7 mouse cellular contexts compared by ENCODE assay signal in the genomic region with DNA sequence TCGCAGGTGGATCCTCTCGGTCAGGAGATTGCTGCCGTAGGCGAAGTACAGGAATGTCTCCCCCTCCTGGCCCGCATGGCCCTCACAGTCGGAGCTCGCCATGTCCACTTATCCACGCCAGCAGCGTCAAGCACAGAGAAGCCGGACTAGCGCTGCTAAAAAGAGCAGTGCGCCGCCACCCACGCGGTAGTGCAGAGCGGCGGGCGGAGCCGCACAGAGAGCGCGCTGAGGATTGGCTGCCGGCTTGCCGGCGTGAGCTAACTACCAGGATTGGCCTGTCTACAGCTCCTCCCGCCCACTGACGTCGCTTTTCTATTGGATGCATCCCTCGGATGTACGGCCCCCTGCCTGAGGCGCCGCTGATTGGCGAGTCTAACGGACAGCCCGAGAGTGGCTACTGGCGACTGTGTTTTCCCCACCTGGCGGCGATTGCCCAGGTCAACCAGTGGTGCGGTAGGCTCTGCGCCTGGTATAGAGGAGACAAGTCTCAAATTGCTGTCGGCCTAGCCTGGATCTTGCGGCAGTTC. TPM values are rescaled to one million over a fixed set of nuclear protein-coding genes. Genes with fewer than 3 reads are reported as not detected.
DNase-seq lines count a peak whose midpoint lies in the region; ATAC-seq lines count a peak whose summit lies in the region.

Ggct (minus strand) TSS at position 217 of the 527 bp plus-strand sequence.

- peak; percentile 100 for ATAC-seq in intestine, embryonic 16.5 days
- peak; percentile 100 for ATAC-seq in midbrain, embryonic 11.5 days (ENCODE audit: low FRiP score)

- peak within 1 kb of the TSS; percentile 70 for H3K9ac ChIP-seq in intestine, embryonic 16.5 days (ENCODE audit: low read depth, low read length)
- H3K9ac ChIP-seq in midbrain, embryonic 11.5 days (ENCODE audit: low read length) = peak within 1 kb of the TSS; percentile 71

- peaks cover 2% of the 10 kb centered on the region; the same call in 1 of the 2 replicates for H3K4me1 ChIP-seq in intestine, embryonic 16.5 days (ENCODE audit: control insufficient read depth, insufficient read depth, low read length)
- H3K4me1 ChIP-seq in midbrain, embryonic 11.5 days (ENCODE audit: control insufficient read depth, insufficient read depth, low read length) = peaks cover 3% of the 10 kb centered on the region; the same call in 1 of the 2 replicates

- no peaks in the 10 kb centered on the region for H3K9me3 ChIP-seq in intestine, embryonic 16.5 days (ENCODE audit: control insufficient read depth, low read length)
- no peaks in the 10 kb centered on the region for H3K9me3 ChIP-seq in midbrain, embryonic 11.5 days (ENCODE audit: control insufficient read depth, low read length)

- DNase-seq in adrenal gland, adult 8-10 months = peak; percentile 95
- DNase-seq in embryo, embryonic 9.5 days (ENCODE audit: extremely low spot score) = peak; percentile 96
- peak; percentile 83 to 93 for DNase-seq in gastrocnemius, postnatal 4 days (ENCODE audit: low spot score in 2 of 2)
- DNase-seq in left cerebral cortex, postnatal 36 days (ENCODE audit: low spot score in 2 of 2) = peak; percentile 94 to 95
- DNase-seq in midbrain, embryonic 11.5 days (ENCODE audit: low spot score, missing footprints) = peak; percentile 98
- DNase-seq in skeletal muscle tissue, adult 2 months (ENCODE audit: low read depth, low spot score) = peak; percentile 97

- intact Hi-C loops in left cerebral cortex, postnatal 36 days (cut with DNase I) = loop anchor here (5.0 kb wide), 1 partner anchor 175 kb away; the partner anchor contains the start of gene Znrf2

- no peaks in the 10 kb centered on the region for H3K36me3 ChIP-seq in intestine, embryonic 16.5 days (ENCODE audit: control insufficient read depth, insufficient read depth, low read length)
- no peaks in the 10 kb centered on the region for H3K36me3 ChIP-seq in midbrain, embryonic 11.5 days (ENCODE audit: control insufficient read depth, insufficient read depth, low read length)

- peak within 1 kb of the TSS; percentile 62 for H3K4me3 ChIP-seq in intestine, embryonic 16.5 days (ENCODE audit: low read length)
- H3K4me3 ChIP-seq in midbrain, embryonic 11.5 days (ENCODE audit: low read depth, low read length) = peak within 1 kb of the TSS; percentile 52

- peak within 1 kb of the TSS; percentile 96 for H3K4me2 ChIP-seq in intestine, embryonic 16.5 days (ENCODE audit: low read depth, low read length)
- H3K4me2 ChIP-seq in midbrain, embryonic 11.5 days = peak within 1 kb of the TSS; percentile 88

- no peaks in the 10 kb centered on the region; the same call in 1 of the 2 replicates for H3K27me3 ChIP-seq in intestine, embryonic 16.5 days (replicated peaks; ENCODE audit: control insufficient read depth, insufficient read depth, low read length)
- H3K27me3 ChIP-seq in midbrain, embryonic 11.5 days (ENCODE audit: control insufficient read depth, insufficient read depth, low read length) = no peaks in the 10 kb centered on the region

- whole genome bisulfite sequencing in intestine, embryonic 16.5 days = under 1% methylated on average over 41 of the region's 41 CpGs
- WGBS in midbrain, embryonic 11.5 days = 0% methylated on average over 41 of the region's 41 CpGs

- H3K27ac ChIP-seq in intestine, embryonic 16.5 days (ENCODE audit: low read length) = peak within 1 kb of the TSS; percentile 51
- H3K27ac ChIP-seq in midbrain, embryonic 11.5 days (ENCODE audit: low read depth, low read length) = no peak within 1 kb of the TSS

RNA-seq across cellular contexts. Expression of gene Ggct, which starts in this region (rescaled TPM):
- 10 to 100 TPM in 1 of 4 experiments, 1 to 10 TPM in 3; 4.7 to 17.0 (median 7.3) TPM for total RNA-seq in adrenal gland, adult 8-10 months (2022)
- 1 to 10 TPM; 5.5 to 5.8 TPM for total RNA-seq in gastrocnemius, postnatal 4 days (2021)
- 9.6 and 13.2 TPM in 2 replicates for polyA plus RNA-seq in intestine, embryonic 16.5 days (2015; fragmentation: Nextera tagmentation; extraction: Ambion mirVana)
- total RNA-seq in left cerebral cortex, postnatal 36 days (2021) = 10 to 100 TPM; 24.0 to 25.0 TPM
- 12.9 and 14.4 TPM in 2 replicates for polyA plus RNA-seq in midbrain, embryonic 11.5 days (2014; fragmentation: Nextera tagmentation; extraction: Ambion mirVana)
